Mouse (Mus musculus) c-Kit-negative CD71-positive TER-119-positive erythroid progenitor cells, embryonic 14.5 days (primary cell): ENCODE measurements around the gene Traf3ip3.
A peak's percentile ranks its signal among the peaks of the same experiment; 100 is the strongest.

ENCODE experiments used
- DNase-seq: peaks from one replicate; pipeline ENCODE4 v3.0.0-alpha.2; 2013; ENCODE audit warnings: low read depth, low spot score

Traf3ip3 gene

GRCm38 (mm10) chr1:193207503-193207902, 6.0 kb upstream of the Traf3ip3 start, which contains the start of gene Lamb3:
Gene Lamb3, plus strand, starts transcription at chr1:193207699.
- DNase-seq = no peak

GRCm38 (mm10) chr1:193205431-193205830, 3.9 kb upstream of the Traf3ip3 start:
- no peak for DNase-seq

GRCm38 (mm10) chr1:193203821-193204220, 2.3 kb upstream of the Traf3ip3 start:
- no peak for DNase-seq

- no peak for DNase-seq
Measured at GRCm38 (mm10) chr1:193200640-193201382, 692 bp downstream of the Traf3ip3 start.

GRCm38 (mm10) chr1:193198312-193198711, 3.2 kb downstream of the Traf3ip3 start:
- DNase-seq = no peak

- no peak for DNase-seq
Measured at GRCm38 (mm10) chr1:193197494-193198205, 3.9 kb downstream of the Traf3ip3 start.

GRCm38 (mm10) chr1:193195169-193195810, 6.2 kb downstream of the Traf3ip3 start:
- DNase-seq = no peak

- no peak for DNase-seq
Measured at GRCm38 (mm10) chr1:193194416-193195140, 6.9 kb downstream of the Traf3ip3 start.

- DNase-seq = no peak
Measured at GRCm38 (mm10) chr1:193191675-193192283, 9.7 kb downstream of the Traf3ip3 start.

- DNase-seq = no peak
Measured at GRCm38 (mm10) chr1:193189771-193190170, 11.7 kb downstream of the Traf3ip3 start.

- no peak for DNase-seq
Measured at GRCm38 (mm10) chr1:193189151-193189621, 12.3 kb downstream of the Traf3ip3 start.

- no peak for DNase-seq
Measured at GRCm38 (mm10) chr1:193188257-193188656, 13.2 kb downstream of the Traf3ip3 start.

GRCm38 (mm10) chr1:193181104-193181503, 20.4 kb downstream of the Traf3ip3 start:
- no peak for DNase-seq

- DNase-seq = no peak
Measured at GRCm38 (mm10) chr1:193174143-193174733, 27.3 kb downstream of the Traf3ip3 start.

GRCm38 (mm10) chr1:193173810-193174129, 27.7 kb downstream of the Traf3ip3 start:
- no peak for DNase-seq

GRCm38 (mm10) chr1:193172991-193173809, 28.3 kb downstream of the Traf3ip3 start:
- peak; percentile 95 for DNase-seq

- no peak for DNase-seq
Measured at GRCm38 (mm10) chr1:193169856-193170255, 31.6 kb downstream of the Traf3ip3 start.

- DNase-seq = no peak
Measured at GRCm38 (mm10) chr1:193169228-193169627, 32.3 kb downstream of the Traf3ip3 start.

- no peak for DNase-seq
Measured at GRCm38 (mm10) chr1:193167746-193168145, 33.8 kb downstream of the Traf3ip3 start, which contains the start of gene A130010J15Rik. Gene A130010J15Rik, plus strand, starts transcription at chr1:193168046.
